Mouse (Mus musculus): ENCODE measurements around the gene Tmpo.

Tmpo gene

DNA sequence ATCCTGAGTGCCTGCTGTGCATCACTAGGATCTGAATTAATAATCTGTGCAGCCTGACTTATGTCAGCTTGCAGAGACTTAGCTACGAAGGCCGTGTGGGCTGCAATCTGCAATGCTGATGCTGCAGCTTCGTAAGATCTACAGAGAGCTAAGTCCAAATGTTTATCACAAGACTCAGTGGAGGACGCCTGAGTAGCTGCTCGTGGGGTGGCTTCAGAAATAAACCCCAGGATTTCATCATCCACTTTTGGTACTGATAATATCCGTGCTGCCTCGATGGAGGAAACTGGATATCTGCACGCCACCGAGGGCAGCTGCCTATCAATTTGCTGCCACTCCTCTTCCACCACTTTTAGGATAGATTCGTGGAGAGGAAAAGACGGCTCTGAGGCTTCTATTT is 19.0 kb downstream of the Tmpo start:
- no peak overlapping the region for H3K4me3 ChIP-seq (replicated peaks; ENCODE audit: low read length)
- no peaks in the 10 kb centered on the region for H3K27me3 ChIP-seq (ENCODE audit: insufficient read depth, low read length)
- TF ChIP-seq NANOG (IDR thresholded peaks at IDR 0.05; ENCODE audit: borderline replicate concordance, low read length) (no peak), CTCF (conservative IDR thresholded peaks at IDR 0.05; ENCODE audit: low read length) (no peak), POU5F1 (IDR thresholded peaks at IDR 0.05; ENCODE audit: borderline replicate concordance, low read length) (no peak)
- H3K4me1 ChIP-seq (replicated peaks; ENCODE audit: low read depth, low read length): peaks cover 17% of the 10 kb centered on the region
- H3K36me3 ChIP-seq (ENCODE audit: insufficient read depth, low read length): peaks cover 93% of the 10 kb centered on the region
- no peaks in the 10 kb centered on the region for H3K9me3 ChIP-seq (ENCODE audit: low read length)

DNA sequence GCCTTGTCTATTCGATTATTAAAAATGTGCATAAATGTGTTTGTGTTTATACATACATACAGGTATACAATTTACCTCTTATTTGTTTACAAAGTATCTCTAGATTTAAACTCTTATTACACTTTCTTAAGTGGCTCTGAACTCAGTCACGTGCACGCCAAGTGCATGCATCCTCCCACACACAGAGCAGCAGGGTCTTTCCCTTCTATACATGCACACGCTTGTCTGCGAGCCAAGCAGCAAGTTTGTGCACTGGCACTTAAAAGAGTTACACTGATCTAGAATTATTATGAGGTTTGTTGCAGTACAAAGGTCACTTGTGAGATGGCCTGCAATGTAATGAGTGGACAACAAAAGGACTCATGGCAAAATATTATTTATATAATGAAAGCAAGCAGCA is 20.1 kb downstream of the Tmpo start:
- Histone ChIP-seq H3K4me3 (replicated peaks; ENCODE audit: low read length) (no peak overlapping the region), H3K9me3 (ENCODE audit: low read length) (no peaks in the 10 kb centered on the region), H3K27me3 (ENCODE audit: insufficient read depth, low read length) (no peaks in the 10 kb centered on the region), H3K4me1 (replicated peaks; ENCODE audit: low read depth, low read length) (peaks cover 13% of the 10 kb centered on the region), H3K36me3 (ENCODE audit: insufficient read depth, low read length) (peaks cover 98% of the 10 kb centered on the region)
- TF ChIP-seq POU5F1 (IDR thresholded peaks at IDR 0.05; ENCODE audit: borderline replicate concordance, low read length) (no peak), CTCF (conservative IDR thresholded peaks at IDR 0.05; ENCODE audit: low read length) (no peak), NANOG (IDR thresholded peaks at IDR 0.05; ENCODE audit: borderline replicate concordance, low read length) (no peak)

DNA sequence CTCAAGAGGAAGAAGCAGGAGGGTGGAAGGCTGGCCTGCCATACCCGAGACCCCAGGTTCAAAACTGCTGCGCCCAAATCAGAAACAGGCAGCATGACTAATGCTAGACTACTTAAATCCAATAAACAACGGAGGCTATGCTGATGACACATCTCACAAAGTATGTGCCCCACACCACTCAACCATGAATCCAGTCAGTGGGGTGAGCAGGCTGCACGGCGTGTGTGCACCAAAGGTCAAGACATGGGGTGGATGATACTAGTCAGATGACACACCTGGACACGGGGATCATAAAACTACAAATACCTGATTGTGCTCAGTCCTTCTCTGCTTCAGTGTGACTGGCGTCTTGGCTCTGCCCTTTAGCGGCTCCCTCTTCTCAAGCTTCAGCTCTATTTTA is 22.7 kb downstream of the Tmpo start:
- Histone ChIP-seq H3K27me3 (ENCODE audit: insufficient read depth, low read length) (no peaks in the 10 kb centered on the region), H3K36me3 (ENCODE audit: insufficient read depth, low read length) (peaks cover 100% of the 10 kb centered on the region), H3K4me1 (replicated peaks; ENCODE audit: low read depth, low read length) (peaks cover 26% of the 10 kb centered on the region), H3K9me3 (ENCODE audit: low read length) (no peaks in the 10 kb centered on the region), H3K4me3 (replicated peaks; ENCODE audit: low read length) (no peak overlapping the region)
- TF ChIP-seq NANOG (IDR thresholded peaks at IDR 0.05; ENCODE audit: borderline replicate concordance, low read length): no peak
- TF ChIP-seq POU5F1 (IDR thresholded peaks at IDR 0.05; ENCODE audit: borderline replicate concordance, low read length): no peak
- no peak for TF ChIP-seq CTCF (conservative IDR thresholded peaks at IDR 0.05; ENCODE audit: low read length)

DNA sequence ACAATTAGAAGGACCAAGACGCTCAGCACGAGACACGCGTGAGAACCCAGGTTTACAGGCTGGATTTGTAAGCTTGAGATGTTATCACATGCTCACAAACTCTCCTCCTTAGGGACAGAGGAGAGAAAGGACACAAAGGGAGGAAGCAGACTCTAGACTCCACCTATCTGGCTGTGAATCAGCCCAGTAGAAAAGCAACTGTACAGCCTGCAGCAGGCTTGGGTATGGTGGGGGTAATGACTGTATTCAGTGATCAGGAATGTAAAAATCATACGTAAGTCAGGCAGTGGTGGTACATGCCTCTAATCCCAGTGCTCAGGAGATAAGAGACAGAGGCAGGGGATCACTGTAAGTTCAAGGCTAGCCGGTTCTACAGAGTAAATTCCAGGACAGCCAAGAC is 24.8 kb downstream of the Tmpo start:
- Histone ChIP-seq H3K27me3 (ENCODE audit: insufficient read depth, low read length) (no peaks in the 10 kb centered on the region), H3K4me3 (replicated peaks; ENCODE audit: low read length) (no peak overlapping the region), H3K9me3 (ENCODE audit: low read length) (no peaks in the 10 kb centered on the region), H3K4me1 (replicated peaks; ENCODE audit: low read depth, low read length) (peaks cover 29% of the 10 kb centered on the region), H3K36me3 (ENCODE audit: insufficient read depth, low read length) (peaks cover 100% of the 10 kb centered on the region)
- TF ChIP-seq NANOG (IDR thresholded peaks at IDR 0.05; ENCODE audit: borderline replicate concordance, low read length) (no peak), CTCF (conservative IDR thresholded peaks at IDR 0.05; ENCODE audit: low read length) (no peak), POU5F1 (IDR thresholded peaks at IDR 0.05; ENCODE audit: borderline replicate concordance, low read length) (no peak)

DNA sequence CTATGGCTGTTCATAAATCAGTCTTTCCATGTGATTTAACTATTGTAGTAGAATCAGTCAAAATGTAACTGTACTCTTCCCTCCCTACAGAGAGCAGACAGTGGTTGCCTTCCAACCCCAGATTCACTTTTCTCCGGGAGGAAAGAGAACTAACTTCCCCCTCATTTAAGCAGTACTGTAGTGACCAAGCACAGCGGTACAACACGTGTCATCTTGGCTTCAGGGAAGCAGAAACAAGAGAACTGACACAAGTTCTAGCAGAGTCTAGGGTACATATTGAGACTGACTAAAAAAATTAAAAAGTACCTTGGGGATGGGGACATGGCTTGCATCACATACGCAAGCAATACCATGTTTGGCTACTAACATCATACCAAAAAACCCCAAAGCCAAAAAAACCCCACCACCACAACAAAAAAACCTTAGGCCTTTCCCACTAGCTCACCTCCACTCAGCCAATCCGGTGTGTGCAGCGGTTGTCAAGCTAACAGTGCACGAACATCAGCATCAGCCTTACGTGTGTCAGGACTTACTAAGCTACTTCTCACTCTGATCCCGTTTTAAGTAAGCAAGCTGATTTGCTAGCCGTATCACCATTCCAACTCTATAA is 27.1 kb downstream of the Tmpo start:
- TF ChIP-seq POU5F1 (IDR thresholded peaks at IDR 0.05; ENCODE audit: borderline replicate concordance, low read length) (no peak), NANOG (IDR thresholded peaks at IDR 0.05; ENCODE audit: borderline replicate concordance, low read length) (no peak), CTCF (conservative IDR thresholded peaks at IDR 0.05; ENCODE audit: low read length) (no peak)
- H3K4me3 ChIP-seq (replicated peaks; ENCODE audit: low read length): no peak overlapping the region
- H3K9me3 ChIP-seq (ENCODE audit: low read length): no peaks in the 10 kb centered on the region
- peaks cover 33% of the 10 kb centered on the region for H3K4me1 ChIP-seq (replicated peaks; ENCODE audit: low read depth, low read length)
- H3K36me3 ChIP-seq (ENCODE audit: insufficient read depth, low read length): peaks cover 100% of the 10 kb centered on the region
- no peaks in the 10 kb centered on the region for H3K27me3 ChIP-seq (ENCODE audit: insufficient read depth, low read length)

DNA sequence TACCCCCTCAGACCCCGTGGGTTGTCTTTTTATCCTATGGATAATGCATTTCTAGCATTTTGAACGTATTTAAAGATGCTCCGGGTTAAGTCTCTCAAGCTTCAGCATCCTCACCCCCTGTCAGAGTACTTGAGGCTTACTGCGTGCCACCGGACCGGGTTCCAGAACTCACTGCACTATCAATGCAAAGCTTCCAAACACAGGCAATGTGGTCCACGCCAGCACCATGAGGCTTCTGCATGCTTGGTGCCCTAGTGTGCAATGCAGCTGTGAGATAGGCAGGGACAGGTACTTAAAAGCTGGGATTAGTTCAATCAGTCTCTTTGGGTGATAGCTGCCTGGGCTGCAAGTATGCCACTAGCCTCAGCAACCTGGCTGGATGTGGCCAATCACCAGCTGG is 35.7 kb downstream of the Tmpo start:
- no peak for TF ChIP-seq POU5F1 (IDR thresholded peaks at IDR 0.05; ENCODE audit: borderline replicate concordance, low read length)
- TF ChIP-seq CTCF (conservative IDR thresholded peaks at IDR 0.05; ENCODE audit: low read length): no peak
- no peak for TF ChIP-seq NANOG (IDR thresholded peaks at IDR 0.05; ENCODE audit: borderline replicate concordance, low read length)
- Histone ChIP-seq H3K27me3 (ENCODE audit: insufficient read depth, low read length) (no peaks in the 10 kb centered on the region), H3K9me3 (ENCODE audit: low read length) (no peaks in the 10 kb centered on the region), H3K4me1 (replicated peaks; ENCODE audit: low read depth, low read length) (peaks cover 32% of the 10 kb centered on the region), H3K4me3 (replicated peaks; ENCODE audit: low read length) (no peak overlapping the region), H3K36me3 (ENCODE audit: insufficient read depth, low read length) (peaks cover 53% of the 10 kb centered on the region)

DNA sequence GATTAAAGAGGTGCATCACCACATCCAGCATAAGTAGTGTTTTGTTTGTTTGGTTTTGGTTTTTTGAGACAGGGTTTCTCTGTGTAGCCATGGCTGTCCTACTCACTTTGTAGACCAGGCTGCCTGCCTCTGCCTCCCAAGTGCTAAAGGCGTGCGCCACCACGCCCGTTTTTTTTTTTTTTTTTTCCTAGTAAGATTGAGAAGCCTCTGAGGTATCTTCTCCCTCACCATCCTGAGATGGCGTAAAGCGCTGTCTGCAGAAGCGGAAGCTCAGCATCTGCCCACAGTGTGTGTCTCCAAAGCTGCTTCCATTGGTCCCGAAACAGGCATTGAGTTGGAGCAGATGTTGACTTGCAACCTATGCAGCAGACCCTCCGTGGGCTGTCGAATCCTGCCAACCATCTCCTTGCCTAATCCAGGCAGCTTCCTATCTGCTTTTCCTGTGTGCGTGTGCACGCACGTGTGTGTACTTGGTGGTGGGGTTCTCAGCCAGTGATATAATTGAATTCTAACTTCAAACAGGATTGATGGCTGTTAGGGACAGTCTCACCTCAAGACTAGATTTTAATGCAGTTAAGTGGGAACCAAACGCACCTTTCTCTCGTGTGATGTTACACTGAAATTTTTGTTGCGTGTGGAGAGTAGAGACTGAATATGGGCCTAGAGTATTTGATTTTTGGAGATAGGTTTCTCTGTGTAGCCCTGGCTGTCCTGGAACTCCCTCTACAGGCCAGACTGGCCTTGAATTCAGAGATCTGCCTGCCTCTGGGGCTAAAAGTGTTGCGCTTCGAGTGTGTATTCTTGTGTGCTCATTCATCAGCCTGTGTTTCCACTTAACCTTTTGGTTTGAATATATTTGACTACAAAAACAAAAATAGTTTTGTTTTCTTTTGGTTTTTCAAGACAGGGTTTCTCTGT is 37.5 kb downstream of the Tmpo start:
- H3K27me3 ChIP-seq (ENCODE audit: insufficient read depth, low read length): no peaks in the 10 kb centered on the region
- H3K9me3 ChIP-seq (ENCODE audit: low read length): no peaks in the 10 kb centered on the region
- peak; percentile 33 for TF ChIP-seq CTCF (conservative IDR thresholded peaks at IDR 0.05; ENCODE audit: low read length)
- TF ChIP-seq NANOG (IDR thresholded peaks at IDR 0.05; ENCODE audit: borderline replicate concordance, low read length): no peak
- peaks cover 35% of the 10 kb centered on the region for H3K36me3 ChIP-seq (ENCODE audit: insufficient read depth, low read length)
- H3K4me3 ChIP-seq (replicated peaks; ENCODE audit: low read length): no peak overlapping the region
- H3K4me1 ChIP-seq (replicated peaks; ENCODE audit: low read depth, low read length): peaks cover 34% of the 10 kb centered on the region

DNA sequence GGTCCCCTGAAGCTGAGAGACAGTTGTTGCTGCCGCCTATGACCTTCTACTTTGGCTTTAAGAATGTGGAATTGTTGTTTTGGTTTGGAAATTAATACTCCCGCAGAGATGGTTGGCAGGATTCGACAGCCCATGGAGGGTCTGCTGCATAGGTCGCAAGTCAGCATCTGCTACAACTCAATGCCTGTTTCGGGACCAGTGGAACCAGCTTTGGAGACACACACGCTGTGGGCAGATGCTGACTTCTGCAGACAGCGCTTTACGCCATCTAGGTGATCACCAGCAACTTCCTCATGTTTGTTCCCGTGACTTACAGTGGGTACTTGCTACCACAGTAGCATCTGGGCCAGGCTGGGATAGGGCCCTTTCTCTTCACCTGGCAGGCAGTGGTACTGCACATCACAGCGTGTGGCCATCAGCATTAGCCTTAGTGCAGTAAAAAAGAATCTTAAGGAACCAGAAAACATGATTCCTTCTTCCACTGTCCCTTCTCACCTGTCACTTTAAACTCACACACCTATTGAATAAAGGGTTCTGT is 38.4 kb downstream of the Tmpo start:
- Histone ChIP-seq H3K9me3 (ENCODE audit: low read length) (no peaks in the 10 kb centered on the region), H3K27me3 (ENCODE audit: insufficient read depth, low read length) (no peaks in the 10 kb centered on the region), H3K4me3 (replicated peaks; ENCODE audit: low read length) (no peak overlapping the region), H3K4me1 (replicated peaks; ENCODE audit: low read depth, low read length) (peaks cover 41% of the 10 kb centered on the region), H3K36me3 (ENCODE audit: insufficient read depth, low read length) (peaks cover 26% of the 10 kb centered on the region)
- TF ChIP-seq CTCF (conservative IDR thresholded peaks at IDR 0.05; ENCODE audit: low read length) (0 out of 2 replicates have a peak, but pooled peaks have one; percentile 4), NANOG (IDR thresholded peaks at IDR 0.05; ENCODE audit: borderline replicate concordance, low read length) (no peak), POU5F1 (IDR thresholded peaks at IDR 0.05; ENCODE audit: borderline replicate concordance, low read length) (no peak)
